In the genomic region with DNA sequence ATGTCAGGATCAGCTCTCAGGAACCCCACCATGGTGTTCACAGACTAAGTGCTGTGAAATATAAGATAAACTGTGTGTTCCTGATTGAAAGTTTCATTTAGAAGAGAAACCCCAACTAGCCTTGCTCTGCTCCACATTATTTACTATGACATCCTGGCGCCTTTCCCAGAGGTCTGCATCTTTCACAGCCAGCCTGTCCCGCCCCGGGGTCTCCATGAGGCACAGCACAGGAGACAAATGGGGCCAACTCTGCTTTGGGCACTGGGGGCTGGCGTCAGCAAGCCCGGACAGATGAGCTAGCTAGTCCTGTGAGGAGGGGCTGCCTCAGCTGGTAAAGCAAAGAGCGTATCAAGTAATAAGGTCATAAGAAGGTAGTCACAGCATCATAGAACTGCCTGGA, we compare ENCODE assay signal across 31 mouse cellular contexts. TPM values are rescaled to one million over a fixed set of nuclear protein-coding genes. Genes with fewer than 3 reads are reported as not detected.
DNase-seq lines count a peak whose midpoint lies in the region; ATAC-seq and TF ChIP-seq lines count a peak whose summit lies in the region.
"Had no signal": no experiment of that assay in that cellular context is flagged by ENCODE, and none has a peak within 500 bp of the region (broad histone marks: within the 10 kb centered on the region; RNA-seq: fewer than 3 reads in every experiment).

No protein-coding gene starts in this region.

- H3K4me1 ChIP-seq in embryonic facial prominence, embryonic 13.5 days: peaks cover 27% of the 10 kb centered on the region
- peaks cover 10% of the 10 kb centered on the region; the same call in 1 of the 2 replicates for H3K4me1 ChIP-seq in embryonic facial prominence, embryonic 10.5 days
- no peaks in the 10 kb centered on the region for H3K4me1 ChIP-seq in kidney, embryonic 15.5 days
- no peaks in the 10 kb centered on the region for H3K4me1 ChIP-seq in midbrain, postnatal 0 days (ENCODE audit: insufficient read depth, low read length)
- H3K4me1 ChIP-seq in midbrain, embryonic 14.5 days (ENCODE audit: control insufficient read depth, insufficient read depth, low read length): no peaks in the 10 kb centered on the region
- peaks cover 4% of the 10 kb centered on the region; the same call in 1 of the 2 replicates for H3K4me1 ChIP-seq in neural tube, embryonic 15.5 days
- H3K4me1 ChIP-seq: liver, embryonic 12.5 days had no signal

- no peak overlapping the region for H3K9ac ChIP-seq in embryonic facial prominence, embryonic 13.5 days
- no peak overlapping the region for H3K9ac ChIP-seq in kidney, embryonic 15.5 days
- no peak overlapping the region for H3K9ac ChIP-seq in midbrain, postnatal 0 days (replicated peaks; ENCODE audit: low read length, poor library complexity, severe bottlenecking)
- no peak overlapping the region for H3K9ac ChIP-seq in midbrain, embryonic 14.5 days (replicated peaks; ENCODE audit: low read length)
- no peak overlapping the region for H3K9ac ChIP-seq in neural tube, embryonic 15.5 days (replicated peaks)
- H3K9ac ChIP-seq: forebrain, embryonic 13.5 days; hindbrain, embryonic 14.5 days; liver, embryonic 12.5 days; liver, postnatal 0 days had no signal

- no peak overlapping the region for H3K4me2 ChIP-seq in embryonic facial prominence, embryonic 13.5 days
- H3K4me2 ChIP-seq in kidney, embryonic 15.5 days: no peak overlapping the region
- H3K4me2 ChIP-seq in midbrain, postnatal 0 days (ENCODE audit: low read depth, low read length, poor library complexity, severe bottlenecking): no peak overlapping the region
- no peak overlapping the region for H3K4me2 ChIP-seq in midbrain, embryonic 14.5 days (ENCODE audit: low read length)
- no peak overlapping the region for H3K4me2 ChIP-seq in neural tube, embryonic 15.5 days
- H3K4me2 ChIP-seq: forebrain, embryonic 13.5 days; hindbrain, embryonic 14.5 days; liver, embryonic 12.5 days had no signal

- H3K27me3 ChIP-seq in embryonic facial prominence, embryonic 13.5 days: no peaks in the 10 kb centered on the region; the same call in 1 of the 2 replicates
- peaks cover 40% of the 10 kb centered on the region for H3K27me3 ChIP-seq in embryonic facial prominence, embryonic 10.5 days (replicated peaks; ENCODE audit: low read depth, poor library complexity, severe bottlenecking)
- peaks cover 40% of the 10 kb centered on the region; the same call in 1 of the 2 replicates for H3K27me3 ChIP-seq in kidney, embryonic 15.5 days
- no peaks in the 10 kb centered on the region for H3K27me3 ChIP-seq in midbrain, postnatal 0 days (ENCODE audit: insufficient read depth, low read length)
- 0 out of 2 replicates have a peak, but pooled peaks cover 3% of the 10 kb centered on the region for H3K27me3 ChIP-seq in midbrain, embryonic 14.5 days (ENCODE audit: control insufficient read depth, insufficient read depth, low read length)
- H3K27me3 ChIP-seq in neural tube, embryonic 15.5 days (replicated peaks): peaks cover 27% of the 10 kb centered on the region

- H3K27ac ChIP-seq in embryonic facial prominence, embryonic 13.5 days: peak overlapping the region; percentile 16; the same call in 1 of the 2 replicates
- no peak overlapping the region for H3K27ac ChIP-seq in embryonic facial prominence, embryonic 10.5 days (replicated peaks)
- H3K27ac ChIP-seq in kidney, embryonic 15.5 days: no peak overlapping the region
- no peak overlapping the region for H3K27ac ChIP-seq in midbrain, postnatal 0 days (ENCODE audit: low read depth, low read length)
- no peak overlapping the region for H3K27ac ChIP-seq in midbrain, embryonic 14.5 days (replicated peaks; ENCODE audit: low read depth, low read length)
- no peak overlapping the region for H3K27ac ChIP-seq in neural tube, embryonic 15.5 days (replicated peaks)
- H3K27ac ChIP-seq: forebrain, embryonic 13.5 days; hindbrain, embryonic 14.5 days; layer of hippocampus, adult 2 months; left cerebral cortex, adult 2 months; liver, embryonic 12.5 days; midbrain, embryonic 10.5 days had no signal

- TF ChIP-seq CTCF in midbrain, postnatal 0 days (IDR thresholded peaks at IDR 0.05): no peak

- no peak for ATAC-seq in embryonic facial prominence, embryonic 13.5 days (ENCODE audit: insufficient number of reproducible peaks, insufficient read depth, low FRiP score, low TSS enrichment, low read depth)
- ATAC-seq in kidney, embryonic 15.5 days (replicated peaks; ENCODE audit: low FRiP score): no peak
- ATAC-seq in midbrain, postnatal 0 days (ENCODE audit: low FRiP score): no peak
- ATAC-seq in midbrain, embryonic 14.5 days (ENCODE audit: low FRiP score, low TSS enrichment): no peak
- ATAC-seq in neural tube, embryonic 15.5 days (ENCODE audit: low FRiP score): peak; percentile 72; the same call in 1 of the 2 replicates
- ATAC-seq: forebrain, embryonic 13.5 days; liver, embryonic 12.5 days; liver, postnatal 0 days; midbrain, embryonic 16.5 days had no signal

- no peak for DNase-seq in embryonic facial prominence, embryonic 10.5 days (ENCODE audit: low spot score)
- DNase-seq in kidney, postnatal 10 days: peak; percentile 18
- peak; percentile 43 for DNase-seq in midbrain, postnatal 0 days (ENCODE audit: low spot score)
- no peak for DNase-seq in midbrain, embryonic 14.5 days
- DNase-seq: adrenal gland, postnatal 10 days; cerebellum, adult 11 months; cerebellum, adult 9-11 months; gastrocnemius, postnatal 10 days; heart, postnatal 36 days; kidney, adult 2 months; kidney, postnatal 25 days; liver, postnatal 0 days; lung, postnatal 14 days; right cerebral cortex, postnatal 25 days; thymus, adult 2 months; thymus, postnatal 4 days had no signal

- no peak overlapping the region for H3K4me3 ChIP-seq in embryonic facial prominence, embryonic 13.5 days
- H3K4me3 ChIP-seq in embryonic facial prominence, embryonic 10.5 days: no peak overlapping the region
- H3K4me3 ChIP-seq in kidney, embryonic 15.5 days (replicated peaks): no peak overlapping the region
- H3K4me3 ChIP-seq in midbrain, postnatal 0 days (ENCODE audit: low read depth, low read length): no peak overlapping the region
- H3K4me3 ChIP-seq in midbrain, embryonic 14.5 days (replicated peaks; ENCODE audit: low read depth, low read length): no peak overlapping the region
- H3K4me3 ChIP-seq in neural tube, embryonic 15.5 days (replicated peaks): no peak overlapping the region
- H3K4me3 ChIP-seq: forebrain, embryonic 13.5 days; layer of hippocampus, adult 2 months; left cerebral cortex, adult 2 months; liver, embryonic 12.5 days; midbrain, embryonic 10.5 days; myocyte had no signal

- H3K36me3 ChIP-seq in embryonic facial prominence, embryonic 13.5 days: no peaks in the 10 kb centered on the region
- H3K36me3 ChIP-seq in embryonic facial prominence, embryonic 10.5 days (replicated peaks): no peaks in the 10 kb centered on the region
- no peaks in the 10 kb centered on the region for H3K36me3 ChIP-seq in kidney, embryonic 15.5 days
- H3K36me3 ChIP-seq in midbrain, postnatal 0 days (ENCODE audit: insufficient read depth, low read length): no peaks in the 10 kb centered on the region
- H3K36me3 ChIP-seq in midbrain, embryonic 14.5 days (ENCODE audit: control insufficient read depth, insufficient read depth, low read length): no peaks in the 10 kb centered on the region
- H3K36me3 ChIP-seq in neural tube, embryonic 15.5 days: no peaks in the 10 kb centered on the region
- H3K36me3 ChIP-seq: G1E; liver, embryonic 12.5 days; midbrain, embryonic 10.5 days had no signal

- H3K9me3 ChIP-seq in embryonic facial prominence, embryonic 13.5 days: no peaks in the 10 kb centered on the region
- H3K9me3 ChIP-seq in embryonic facial prominence, embryonic 10.5 days: no peaks in the 10 kb centered on the region
- H3K9me3 ChIP-seq in kidney, embryonic 15.5 days (replicated peaks): no peaks in the 10 kb centered on the region
- no peaks in the 10 kb centered on the region for H3K9me3 ChIP-seq in midbrain, postnatal 0 days (ENCODE audit: low read length)
- no peaks in the 10 kb centered on the region for H3K9me3 ChIP-seq in midbrain, embryonic 14.5 days (ENCODE audit: control insufficient read depth, low read length)
- H3K9me3 ChIP-seq in neural tube, embryonic 15.5 days (replicated peaks): no peaks in the 10 kb centered on the region
- H3K9me3 ChIP-seq: forebrain, embryonic 13.5 days; liver, embryonic 12.5 days; midbrain, embryonic 10.5 days had no signal

- WGBS in embryonic facial prominence, embryonic 13.5 days: 53% methylated on average over 6 of the region's 6 CpGs
- WGBS in embryonic facial prominence, embryonic 10.5 days: 84% methylated on average over 6 of the region's 6 CpGs
- WGBS in kidney, embryonic 15.5 days: 44% methylated on average over 6 of the region's 6 CpGs
- WGBS in midbrain, postnatal 0 days: 74% methylated on average over 6 of the region's 6 CpGs
- WGBS in midbrain, embryonic 14.5 days: 83% methylated on average over 6 of the region's 6 CpGs
- WGBS in neural tube, embryonic 15.5 days: 61% methylated on average over 6 of the region's 6 CpGs

RNA-seq across cellular contexts. Expression of gene Msx1, which starts 41.1 kb away (rescaled TPM):
- polyA plus RNA-seq in embryonic facial prominence, embryonic 13.5 days (2015; fragmentation: Nextera tagmentation; extraction: Ambion mirVana): 519 and 586 TPM in 2 replicates
- polyA plus RNA-seq in embryonic facial prominence, embryonic 10.5 days (2016; fragmentation: Nextera tagmentation; extraction: Ambion mirVana): 333 and 362 TPM in 2 replicates
- 2.9 and 3.2 TPM in 2 replicates for polyA plus RNA-seq in kidney, embryonic 15.5 days (2015; fragmentation: Nextera tagmentation; extraction: Ambion mirVana)
- 12.2 and 12.3 TPM in 2 replicates for total RNA-seq in midbrain, postnatal 0 days (2014; rRNA removed)
- 8.0 and 8.3 TPM in 2 replicates for polyA plus RNA-seq in midbrain, postnatal 0 days (2015; fragmentation: Nextera tagmentation; extraction: Ambion mirVana)
- 5.9 and 13.3 TPM in 2 replicates for polyA plus RNA-seq in midbrain, embryonic 14.5 days (2014; fragmentation: Nextera tagmentation; extraction: Ambion mirVana)
- 7.8 and 15.4 TPM in 2 replicates for polyA plus RNA-seq in neural tube, embryonic 15.5 days (2015; fragmentation: Nextera tagmentation; extraction: Ambion mirVana)
- total RNA-seq: common myeloid progenitor, adult 5-6 weeks; G1E; megakaryocyte progenitor cell, adult 5-6 weeks; neutrophil, adult 5-6 weeks had no signal
- polyA plus RNA-seq: G1E; liver, postnatal 0 days had no signal

Comparison
In these comparisons a context has a peak if more than half of its experiments do, and no peak if none do; other contexts are left out.
1. DNase-seq: peak in kidney, postnatal 10 days (single experiment) and midbrain, postnatal 0 days (single experiment); none in embryonic facial prominence, embryonic 10.5 days (single experiment) and midbrain, embryonic 14.5 days (single experiment).
2. RNA of gene Msx1, which starts 41.1 kb away (polyA plus RNA-seq): 519 to 586 TPM in embryonic facial prominence, embryonic 13.5 days and 333 to 362 TPM in embryonic facial prominence, embryonic 10.5 days; 7.8 to 15.4 TPM in neural tube, embryonic 15.5 days, 5.9 to 13.3 TPM in midbrain, embryonic 14.5 days, 8.0 to 8.3 TPM in midbrain, postnatal 0 days and 2.9 to 3.2 TPM in kidney, embryonic 15.5 days; every median in the first group is over 10 times any median in the second.